Mouse (Mus musculus) MEL (cell line): ENCODE measurements at regions not wholly inside any gene's neighbourhood (a gene's known extent, or its start where the extent isn't known, plus 50 kb on each side); places are given as distances from the start of the nearest gene placed in this dataset.

Experiments
- DNase-seq: peaks from one replicate; pipeline ENCODE4 v3.0.0; 2011; ENCODE audit warnings: low read depth, low spot score
- H3K27ac ChIP-seq: 2 replicates; pipeline ENCODE4 v1.5.1; 2012; ENCODE audit warnings: low read depth, mild to moderate bottlenecking, control low read depth, low read length, moderate library complexity; ENCODE audit not compliant: control insufficient read depth
- H3K27me3 ChIP-seq, 2 experiments: fragments of 150-350 bp in 1 of 2; sonication (generic) in 1 of 2; 2 replicates each; pipeline ENCODE4 v1.6.1; 2012; ENCODE audit warnings: low read length in 2 of 2, mild to moderate bottlenecking in 2 of 2, improper control_type of control experiment in 1 of 2, moderate library complexity in 1 of 2; ENCODE audit not compliant: insufficient read depth in 2 of 2, control insufficient read depth in 1 of 2
- H3K36me3 ChIP-seq, 2 experiments: 2 replicates each; pipeline ENCODE4 v1.6.1; 2012 to 2014; ENCODE audit warnings: low read length in 2 of 2, improper control_type of control experiment in 1 of 2, inconsistent platforms in 1 of 2, mild to moderate bottlenecking in 1 of 2; ENCODE audit not compliant: insufficient read depth in 2 of 2, control insufficient read depth in 1 of 2
- H3K4me1 ChIP-seq, 2 experiments: fragments of 150-350 bp in 1 of 2; sonication (generic) in 1 of 2; 2 replicates each; pipeline ENCODE4 v1.6.1; 2012; ENCODE audit warnings: low read length in 2 of 2, improper control_type of control experiment in 1 of 2, mild to moderate bottlenecking in 1 of 2; ENCODE audit not compliant: insufficient read depth in 2 of 2, control insufficient read depth in 1 of 2
- H3K4me3 ChIP-seq, 2 experiments: fragments of 150-350 bp in 1 of 2; sonication (generic) in 1 of 2; 2 replicates each; pipeline ENCODE4 v1.5.1; 2012; ENCODE audit warnings: low read depth in 2 of 2, low read length in 2 of 2, mild to moderate bottlenecking in 2 of 2, moderate library complexity in 2 of 2, control low read depth in 1 of 2, improper control_type of control experiment in 1 of 2; ENCODE audit not compliant: control insufficient read depth in 1 of 2, insufficient read depth in 1 of 2
- H3K79me2 ChIP-seq: 2 replicates; pipeline ENCODE4 v1.6.1; 2012; ENCODE audit warnings: mild to moderate bottlenecking, low read length, moderate library complexity; ENCODE audit not compliant: control insufficient read depth, poor library complexity, insufficient read depth
- H3K9ac ChIP-seq: 2 replicates; pipeline ENCODE4 v1.6.1; 2012; ENCODE audit warnings: low read depth, mild to moderate bottlenecking, control low read depth, low read length, moderate library complexity; ENCODE audit not compliant: control insufficient read depth, poor library complexity, severe bottlenecking
- H3K9me3 ChIP-seq: fragments of 150-350 bp; sonication (generic); replicated peaks from 2 replicates; pipeline ENCODE4 v1.6.1; 2012; ENCODE audit warnings: mild to moderate bottlenecking, low read length, improper control_type of control experiment, moderate library complexity; ENCODE audit not compliant: insufficient read depth
- CTCF ChIP-seq, 3 experiments: IDR thresholded peaks in 2 of 3; conservative IDR thresholded peaks in 1 of 3; 2 replicates each; pipeline ENCODE4 v1.5.1; 2011 to 2012; ENCODE audit warnings: low read length in 3 of 3, low read depth in 2 of 3, mild to moderate bottlenecking in 2 of 3, improper control_type of control experiment in 1 of 3, inconsistent platforms in 1 of 3, mixed read lengths in 1 of 3, moderate library complexity in 1 of 3; ENCODE audit not compliant: control insufficient read depth in 1 of 3, insufficient read depth in 1 of 3, poor library complexity in 1 of 3, severe bottlenecking in 1 of 3
- ELF1 ChIP-seq: IDR thresholded peaks from 2 replicates; pipeline ENCODE4 v1.6.1; 2014; ENCODE audit warnings: low read depth, mild to moderate bottlenecking, inconsistent platforms, low read length, improper control_type of control experiment, moderate library complexity
- MXI1 ChIP-seq: IDR thresholded peaks from 2 replicates; pipeline ENCODE4 v1.6.1; 2011; ENCODE audit warnings: mild to moderate bottlenecking, low read depth, low read length, improper control_type of control experiment
- RAD21 ChIP-seq: IDR thresholded peaks from 2 replicates; pipeline ENCODE4 v1.6.1; 2011; ENCODE audit warnings: mild to moderate bottlenecking, low read depth, low read length, improper control_type of control experiment
- SMC3 ChIP-seq: IDR thresholded peaks from 2 replicates; pipeline ENCODE4 v1.6.1; 2011; ENCODE audit warnings: low read depth, low read length, improper control_type of control experiment
- TAL1 ChIP-seq: IDR thresholded peaks from 2 replicates; pipeline ENCODE4 v1.6.1; 2012; ENCODE audit warnings: mild to moderate bottlenecking, inconsistent platforms, low read length, moderate library complexity, mixed read lengths

DNA sequence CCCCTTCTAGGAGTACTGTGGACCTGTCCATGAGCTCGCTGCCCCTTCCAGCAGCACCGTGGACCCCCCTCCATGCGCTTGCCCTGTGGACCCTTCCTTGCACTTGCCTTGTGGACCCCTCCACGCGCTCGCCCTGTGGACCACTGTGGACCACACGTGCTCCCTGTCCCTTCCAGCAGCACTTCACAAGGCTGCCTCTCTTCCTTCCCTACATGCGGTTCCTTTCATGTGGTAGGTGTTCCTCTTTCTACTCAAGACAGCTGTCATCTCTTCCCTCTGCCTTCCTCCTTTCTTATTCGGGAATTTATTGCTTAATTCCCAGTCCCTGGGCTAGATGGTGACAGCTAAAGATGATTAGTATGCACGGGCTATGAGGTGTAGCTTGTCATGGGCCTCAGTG is 101.2 kb upstream of the Chrm2 start (continued):
- TF ChIP-seq ELF1 = no peak
- TF ChIP-seq, all 39 proteins: peak for 0

DNA sequence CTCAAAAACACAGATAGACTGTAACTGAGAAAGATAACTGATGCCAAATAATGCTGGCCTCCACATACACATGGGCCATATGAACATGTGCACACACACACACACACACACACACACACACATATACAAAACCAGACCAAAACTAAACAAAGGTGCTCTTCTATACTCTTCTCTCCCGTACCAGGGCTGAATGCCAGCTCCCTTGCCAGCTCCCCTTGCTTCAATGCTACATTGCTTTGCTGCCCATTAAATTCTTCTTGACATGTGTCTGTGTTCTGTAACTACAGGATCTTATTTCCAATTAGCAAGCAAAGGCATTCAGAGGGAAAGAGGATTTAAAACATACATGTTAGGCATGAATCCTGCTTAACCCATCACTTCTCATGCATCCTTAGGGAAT is 74.3 kb upstream of the Chrm2 start:
- H3K9ac ChIP-seq = no peak overlapping the region
- no peak overlapping the region for H3K27ac ChIP-seq
- no peak overlapping the region for H3K4me3 ChIP-seq
- H3K27me3 ChIP-seq = no peaks in the 10 kb centered on the region
- H3K9me3 ChIP-seq = no peaks in the 10 kb centered on the region
- H3K79me2 ChIP-seq = no peaks in the 10 kb centered on the region
- no peaks in the 10 kb centered on the region for H3K36me3 ChIP-seq
- DNase-seq = no peak
- H3K4me1 ChIP-seq = no peaks in the 10 kb centered on the region
- TF ChIP-seq MXI1 = no peak
- no peak for TF ChIP-seq TAL1
- no peak for TF ChIP-seq RAD21
- TF ChIP-seq SMC3 = no peak
- no peak for TF ChIP-seq CTCF (IDR thresholded peaks at IDR 0.05 in 2 of 3, conservative IDR thresholded peaks at IDR 0.05 in 1 of 3; ENCODE audit: control insufficient read depth in 1 of 3, insufficient read depth in 1 of 3, low read depth in 2 of 3, low read length in 3 of 3, poor library complexity in 1 of 3, severe bottlenecking in 1 of 3)
- TF ChIP-seq, all 39 proteins: peak for 0
